Mouse (Mus musculus): ENCODE measurements around the gene Ikbkg.
"Not testable (repeated sequence)": the region's sequence is repeated elsewhere in the genome, so short reads cannot be mapped to it uniquely, and the experiment has no call there.

Ikbkg gene

DNA sequence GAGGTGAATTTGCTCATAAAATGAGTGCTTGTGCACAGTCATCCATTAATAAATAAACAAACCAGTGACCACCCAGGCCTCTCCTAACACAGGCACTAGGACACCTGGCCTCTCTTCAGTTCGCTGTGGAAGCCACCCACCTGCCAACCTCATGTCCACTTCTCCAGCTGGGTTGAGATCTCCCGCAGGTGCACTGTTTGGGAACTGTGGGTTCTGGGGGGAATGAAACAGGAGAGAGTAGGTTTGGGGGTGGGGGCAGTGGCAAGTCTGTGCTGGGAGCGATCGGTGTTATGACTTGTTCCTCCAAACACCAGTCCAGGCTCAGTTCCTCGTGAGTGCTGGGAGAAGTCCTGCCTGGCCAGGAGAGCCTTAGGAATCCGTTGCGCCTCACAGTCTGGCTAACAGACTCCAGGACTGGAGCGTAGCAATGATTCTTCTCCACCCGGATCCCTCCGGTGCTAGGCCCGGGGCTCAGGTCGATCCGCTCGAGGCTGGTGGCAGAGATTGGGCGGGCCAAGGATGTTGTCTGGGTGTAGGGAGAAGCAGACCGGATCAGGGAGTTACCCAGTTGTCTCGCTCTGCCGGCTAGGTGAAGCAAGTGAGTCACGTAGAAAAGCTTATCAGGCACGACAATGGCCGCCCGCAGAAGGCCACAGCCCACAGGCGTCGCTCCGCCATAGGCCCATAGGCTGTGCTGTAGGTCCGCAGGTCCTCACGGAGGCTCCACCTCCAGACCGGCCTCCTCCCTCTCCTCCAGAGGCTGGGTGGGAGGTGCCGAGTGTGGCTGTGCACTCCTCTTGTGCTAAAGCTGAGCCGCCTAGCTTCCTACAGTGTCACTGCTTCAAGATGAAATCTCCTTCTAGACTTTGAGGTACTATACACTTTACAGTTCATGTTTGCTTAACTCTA is at the start of gene Ikbkg, which contains the start of gene Fam3a:
TSS of gene Ikbkg (plus strand) at position 756 of the 909 bp plus-strand sequence.
TSS of gene Fam3a (minus strand) at position 738 of the 909 bp plus-strand sequence.
- DNase-seq (ENCODE audit: low spot score) = peak; percentile 45

DNA sequence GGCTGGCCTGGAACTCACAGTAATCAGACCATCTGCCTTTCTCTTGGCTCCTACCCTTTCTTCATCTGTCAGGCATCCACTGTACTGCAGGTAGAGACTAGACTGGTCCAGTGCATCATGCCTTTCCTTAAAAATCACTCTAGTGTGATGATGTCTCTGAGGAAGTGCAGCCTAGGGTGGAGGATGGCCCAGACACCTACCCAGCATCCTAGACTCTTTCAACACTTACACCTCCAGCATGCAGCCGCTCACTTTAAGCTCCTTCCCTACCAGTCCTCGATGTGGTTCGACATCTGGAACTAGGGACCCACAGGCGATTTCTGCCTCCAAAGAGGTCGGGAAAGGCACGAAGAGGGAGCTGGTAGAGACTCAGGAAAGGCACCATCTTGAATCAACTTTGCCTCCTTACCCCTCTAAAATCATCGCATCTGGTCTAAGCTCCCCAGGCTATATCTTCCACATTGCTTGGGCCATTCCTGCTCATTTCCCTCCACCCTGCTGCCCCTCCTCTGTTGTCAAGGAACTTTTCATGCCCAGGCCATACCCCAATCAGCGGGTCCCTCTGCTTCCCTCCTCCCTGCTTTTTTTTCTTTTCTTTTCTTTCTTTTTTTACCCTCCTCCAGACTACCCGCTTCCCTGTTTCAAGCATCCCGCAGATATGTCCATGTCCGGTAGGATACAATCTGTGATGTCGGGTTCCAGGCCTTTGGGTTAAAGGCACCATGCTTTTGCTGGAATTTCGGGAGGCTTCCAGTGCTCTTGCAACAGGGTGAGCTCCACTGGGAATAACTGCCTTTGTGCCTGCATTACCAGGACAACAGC is 40.2 kb upstream of the Ikbkg start:
- no peak for DNase-seq (ENCODE audit: low spot score)

- DNase-seq (ENCODE audit: low spot score) = peak; percentile 68
These were observed 39.7 kb upstream of the Ikbkg start, which contains the start of gene Lage3 for GRCm38 (mm10) chrX:74353467-74353770. Lage3 (minus strand) TSS chrX:74353618.

DNA sequence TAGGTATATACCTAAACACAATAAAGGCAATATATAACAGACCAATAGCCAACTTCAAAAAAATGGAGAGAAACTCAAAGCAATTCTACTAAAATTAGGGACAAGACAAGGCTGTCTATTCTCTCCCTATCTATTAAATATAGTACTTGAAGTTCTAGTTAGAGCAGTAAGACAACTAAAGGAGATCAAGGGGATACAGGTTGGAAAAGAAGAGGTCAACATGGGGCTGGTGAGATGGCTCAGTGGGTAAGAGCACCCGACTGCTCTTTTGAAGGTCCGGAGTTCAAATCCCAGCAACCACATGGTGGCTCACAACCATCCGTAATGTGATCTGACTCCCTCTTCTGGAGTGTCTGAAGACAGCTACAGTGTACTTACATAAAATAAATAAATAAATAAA is 36.0 kb upstream of the Ikbkg start:
- DNase-seq (ENCODE audit: low spot score) = not testable (repeated sequence)

DNA sequence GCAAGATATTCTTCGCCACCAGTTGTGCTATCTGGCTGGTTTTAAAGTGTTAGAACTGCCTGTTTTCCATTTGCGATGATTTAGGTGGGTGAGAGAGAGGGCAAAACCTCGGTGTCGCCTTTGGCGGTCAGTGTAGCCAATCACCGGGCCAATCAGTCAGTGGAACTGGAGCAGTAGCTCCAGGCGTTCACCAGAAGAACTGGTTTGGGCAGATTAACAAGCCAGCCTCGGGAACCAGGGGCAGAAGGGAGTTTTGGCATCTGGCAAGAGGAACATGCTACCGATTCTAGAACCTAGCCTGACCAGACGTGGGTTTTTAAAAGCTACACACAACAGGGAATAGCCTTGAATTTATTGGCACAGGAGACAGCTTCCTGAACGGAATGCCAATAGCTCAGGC is 33.9 kb upstream of the Ikbkg start:
- no peak for DNase-seq (ENCODE audit: low spot score)

DNA sequence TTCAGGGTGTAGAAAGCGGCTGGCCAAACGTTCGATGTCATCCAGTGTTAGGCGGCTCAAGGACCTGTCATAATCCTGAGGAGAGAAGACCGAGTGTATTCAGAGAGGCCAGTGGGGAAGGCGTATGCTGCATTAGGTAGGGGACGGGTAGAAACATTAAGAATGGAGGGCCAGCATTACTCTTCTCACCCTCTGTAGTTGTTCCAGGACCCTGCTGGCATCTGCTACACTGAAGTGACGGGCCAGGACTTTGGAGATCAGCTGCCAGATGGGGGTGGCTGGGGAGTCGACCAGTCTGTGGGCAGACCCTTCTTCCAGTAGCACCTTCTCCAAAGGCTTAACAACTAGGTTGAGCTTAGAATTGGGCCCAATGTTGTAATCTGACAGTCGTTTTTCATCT is 25.6 kb upstream of the Ikbkg start:
- no peak for DNase-seq (ENCODE audit: low spot score)

- DNase-seq (ENCODE audit: low spot score) = peak; percentile 69
These were observed 24.7 kb upstream of the Ikbkg start for GRCm38 (mm10) chrX:74368209-74368909.

DNA sequence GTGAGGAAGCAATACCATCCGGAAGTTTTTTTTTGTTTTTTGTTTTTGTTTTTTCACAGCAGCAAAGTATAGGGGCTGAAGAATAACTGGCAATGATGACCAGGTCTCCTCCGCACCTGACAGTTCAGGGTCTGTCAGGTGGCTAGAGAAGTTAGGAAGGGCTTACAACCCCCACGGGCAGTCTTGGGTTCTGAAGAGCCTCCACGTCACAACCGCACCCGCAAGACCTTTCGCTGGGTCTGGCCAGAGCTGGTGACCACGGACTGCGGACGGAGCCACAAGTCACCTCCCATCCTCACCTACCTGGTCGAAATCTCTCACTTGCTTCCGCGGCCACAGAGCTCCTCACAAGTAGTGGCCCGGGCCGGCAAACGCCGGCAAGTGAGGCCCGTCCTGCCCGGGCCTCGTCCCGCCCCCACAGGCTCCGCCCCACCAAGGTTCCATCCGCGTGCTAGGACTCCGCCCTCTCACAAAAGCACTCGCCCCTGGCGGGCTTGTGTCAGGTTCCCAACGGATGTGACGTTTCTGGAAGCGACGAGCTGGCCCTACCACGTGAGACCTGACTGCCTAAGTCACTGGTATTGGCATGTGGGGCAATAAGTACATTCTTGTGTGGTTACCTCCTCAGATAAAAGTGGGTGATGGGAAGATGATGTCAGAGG is 20.1 kb upstream of the Ikbkg start, which contains the start of the genes Ubl4a and Slc10a3:
TSS of gene Ubl4a (minus strand) at position 331 of the 662 bp plus-strand sequence.
TSS of gene Slc10a3 (minus strand) at position 462 of the 662 bp plus-strand sequence.
- DNase-seq (ENCODE audit: low spot score) = peak; percentile 73

DNA sequence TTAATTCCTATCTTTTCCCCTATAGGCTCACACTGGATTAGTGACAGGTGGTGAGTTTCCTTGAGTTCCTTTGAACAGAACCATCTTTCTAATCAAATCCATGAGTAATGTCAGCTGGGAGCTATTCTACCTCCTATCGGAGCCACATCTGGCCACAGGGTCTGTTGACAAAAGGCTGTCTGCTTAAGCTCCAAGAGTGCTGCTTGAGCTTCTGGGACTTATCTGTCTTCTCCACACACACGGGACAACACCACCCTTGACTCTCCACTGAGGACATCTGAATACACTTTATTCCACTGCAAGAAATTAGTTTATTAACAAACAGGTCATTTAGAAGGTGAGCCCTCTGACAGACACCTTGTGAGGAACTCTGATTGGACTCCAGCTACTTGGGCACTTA is 8.6 kb upstream of the Ikbkg start:
- no peak for DNase-seq (ENCODE audit: low spot score)

DNA sequence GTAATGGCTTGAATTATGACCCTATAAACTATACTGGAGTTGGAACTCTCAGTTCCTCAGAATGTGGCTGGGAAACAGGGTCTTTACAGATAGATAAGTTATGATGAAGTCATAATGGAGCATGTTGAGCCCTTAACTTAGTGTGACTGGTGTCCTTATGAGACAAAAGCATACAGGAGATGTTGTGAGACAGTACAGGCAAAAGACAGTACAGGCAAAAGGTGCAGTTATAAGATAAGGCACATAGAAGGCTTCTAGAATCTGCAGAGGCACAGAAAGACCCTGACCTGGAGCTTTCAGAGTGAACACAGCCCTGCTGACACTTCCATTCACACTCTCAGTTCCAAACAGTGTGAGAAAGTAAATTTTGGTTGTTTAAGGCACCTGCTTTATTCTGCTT is 4.9 kb upstream of the Ikbkg start:
- DNase-seq (ENCODE audit: low spot score) = no peak

- no peak for DNase-seq (ENCODE audit: low spot score)
These were observed 7.0 kb downstream of the Ikbkg start for GRCm38 (mm10) chrX:74400136-74400535.

DNA sequence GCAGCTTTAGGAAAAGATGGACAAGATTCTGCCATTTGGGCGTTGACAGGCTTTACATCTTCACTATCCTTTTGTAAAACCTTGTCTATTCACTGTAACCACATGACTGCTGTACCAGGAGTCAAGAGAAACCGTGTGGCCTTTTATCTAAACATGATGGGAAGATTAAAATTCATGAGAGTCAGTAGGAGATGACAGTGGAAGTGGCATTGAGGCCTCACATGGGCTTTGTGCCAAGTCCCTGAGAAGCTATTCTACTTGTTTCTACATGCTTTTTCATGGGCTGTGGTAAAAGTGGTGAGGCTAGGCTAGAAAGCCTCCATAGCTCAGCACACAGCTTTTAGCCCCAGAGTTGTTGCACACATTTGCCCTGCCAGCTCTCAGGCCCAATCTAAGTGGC is 15.2 kb downstream of the Ikbkg start:
- DNase-seq (ENCODE audit: low spot score) = no peak

GRCm38 (mm10) chrX:74413377-74413776 is 20.3 kb downstream of the Ikbkg start:
- DNase-seq (ENCODE audit: low spot score) = peak; percentile 31

- no peak for DNase-seq (ENCODE audit: low spot score)
These were observed 31.4 kb downstream of the Ikbkg start for GRCm38 (mm10) chrX:74424443-74424842.

GRCm38 (mm10) chrX:74425195-74425594 is 32.1 kb downstream of the Ikbkg start:
- DNase-seq (ENCODE audit: low spot score) = peak; percentile 38

- no peak for DNase-seq (ENCODE audit: low spot score)
These were observed 33.2 kb downstream of the Ikbkg start for GRCm38 (mm10) chrX:74426256-74426655.

DNA sequence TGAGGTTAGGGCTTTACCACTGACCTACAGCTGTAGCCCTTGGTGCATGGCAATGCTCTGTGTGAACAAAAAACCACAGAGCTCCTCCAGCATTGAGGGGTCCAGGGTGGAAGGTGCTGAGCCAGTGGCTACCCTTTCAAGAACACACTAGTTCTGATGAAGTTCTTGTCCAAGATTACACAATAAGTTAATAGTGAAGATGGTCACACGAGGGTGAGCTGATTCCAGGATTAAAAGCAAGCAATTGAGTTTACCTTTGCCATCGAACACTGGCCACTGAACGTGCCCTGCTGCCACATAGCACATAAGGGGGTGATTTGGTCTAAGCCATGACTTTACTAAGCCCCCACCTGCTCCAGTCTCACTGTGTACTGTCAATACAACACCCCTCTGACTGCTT is 34.0 kb downstream of the Ikbkg start:
- DNase-seq (ENCODE audit: low spot score) = no peak

- no peak for DNase-seq (ENCODE audit: low spot score)
These were observed 35.2 kb downstream of the Ikbkg start for GRCm38 (mm10) chrX:74428146-74428825.

GRCm38 (mm10) chrX:74428826-74429276 is 35.8 kb downstream of the Ikbkg start, which contains the start of gene G6pdx:
G6pdx (minus strand) TSS chrX:74429194.
- DNase-seq (ENCODE audit: low spot score) = peak; percentile 79

DNA sequence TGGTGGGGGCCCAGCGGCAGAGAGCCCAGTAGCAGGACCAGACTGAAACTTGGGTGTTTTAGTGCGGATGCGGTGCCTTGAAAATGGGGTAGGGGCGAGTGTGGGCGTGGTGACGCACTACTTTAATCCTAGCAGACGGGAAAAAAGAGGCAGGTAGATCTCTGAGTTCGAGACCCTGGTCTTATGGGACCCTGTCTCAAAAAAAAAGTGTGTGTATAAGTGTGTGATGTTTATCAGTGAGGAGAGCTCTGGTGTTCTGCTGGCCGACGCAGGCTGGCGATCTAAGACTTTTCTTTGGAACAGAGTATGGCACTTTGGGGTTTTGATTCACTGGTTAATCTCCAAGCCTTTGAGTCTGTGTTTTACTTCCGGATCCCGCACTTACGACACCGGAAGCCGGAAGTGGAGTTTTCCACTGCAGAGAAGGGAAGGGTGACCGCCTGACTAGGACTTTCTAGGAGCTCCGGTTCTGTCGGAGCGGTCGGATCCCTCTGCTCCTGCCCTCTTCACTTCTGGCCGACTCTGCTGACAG is 36.3 kb downstream of the Ikbkg start:
- DNase-seq (ENCODE audit: low spot score) = peak; percentile 58

Measured in urinary bladder, postnatal 25 days (tissue).